Mouse (Mus musculus): ENCODE data around the gene Arl15.

Arl15 gene

GRCm38 (mm10) chr13:113870403-113870802 lies 76.1 kb downstream of the Arl15 start:
- DNase-seq (ENCODE audit: low spot score) = no peak

GRCm38 (mm10) chr13:113871853-113872252 lies 77.5 kb downstream of the Arl15 start:
- no peak for DNase-seq (ENCODE audit: low spot score)

GRCm38 (mm10) chr13:113875724-113876123 lies 81.4 kb downstream of the Arl15 start:
- DNase-seq (ENCODE audit: low spot score) = no peak

- DNase-seq (ENCODE audit: low spot score) = peak; percentile 31
Measured at GRCm38 (mm10) chr13:113877420-113877819, 83.1 kb downstream of the Arl15 start.

GRCm38 (mm10) chr13:113878571-113878970 lies 84.3 kb downstream of the Arl15 start:
- DNase-seq (ENCODE audit: low spot score) = no peak

GRCm38 (mm10) chr13:113879651-113880327 lies 85.5 kb downstream of the Arl15 start:
- DNase-seq (ENCODE audit: low spot score) = no peak

GRCm38 (mm10) chr13:113880564-113881171 lies 86.4 kb downstream of the Arl15 start:
- no peak for DNase-seq (ENCODE audit: low spot score)

GRCm38 (mm10) chr13:113882959-113883358 lies 88.7 kb downstream of the Arl15 start:
- no peak for DNase-seq (ENCODE audit: low spot score)

GRCm38 (mm10) chr13:113887090-113887489 lies 92.8 kb downstream of the Arl15 start:
- DNase-seq (ENCODE audit: low spot score) = no peak

- DNase-seq (ENCODE audit: low spot score) = no peak
Measured at GRCm38 (mm10) chr13:113888126-113888525, 93.8 kb downstream of the Arl15 start.

- DNase-seq (ENCODE audit: low spot score) = no peak
Measured at GRCm38 (mm10) chr13:113888704-113889103, 94.4 kb downstream of the Arl15 start.

- DNase-seq (ENCODE audit: low spot score) = no peak
Measured at GRCm38 (mm10) chr13:113889140-113890055, 95.1 kb downstream of the Arl15 start.

GRCm38 (mm10) chr13:113896684-113897083 lies 102.4 kb downstream of the Arl15 start:
- DNase-seq (ENCODE audit: low spot score) = no peak

- DNase-seq (ENCODE audit: low spot score) = no peak
Measured at GRCm38 (mm10) chr13:113897498-113897897, 103.2 kb downstream of the Arl15 start.

GRCm38 (mm10) chr13:113897951-113898350 lies 103.6 kb downstream of the Arl15 start:
- DNase-seq (ENCODE audit: low spot score) = no peak

GRCm38 (mm10) chr13:113901001-113901545 lies 106.8 kb downstream of the Arl15 start:
- peak; percentile 51 for DNase-seq (ENCODE audit: low spot score)

GRCm38 (mm10) chr13:113903255-113903654 lies 109.0 kb downstream of the Arl15 start:
- DNase-seq (ENCODE audit: low spot score) = no peak

GRCm38 (mm10) chr13:113911986-113912519 lies 117.7 kb downstream of the Arl15 start:
- DNase-seq (ENCODE audit: low spot score) = no peak

- no peak for DNase-seq (ENCODE audit: low spot score)
Measured at GRCm38 (mm10) chr13:113914551-113914971, 120.3 kb downstream of the Arl15 start.

- DNase-seq (ENCODE audit: low spot score) = no peak
Measured at GRCm38 (mm10) chr13:113915700-113916099, 121.4 kb downstream of the Arl15 start.

GRCm38 (mm10) chr13:113916761-113917160 lies 122.5 kb downstream of the Arl15 start:
- no peak for DNase-seq (ENCODE audit: low spot score)

- no peak for DNase-seq (ENCODE audit: low spot score)
Measured at GRCm38 (mm10) chr13:113917376-113917775, 123.1 kb downstream of the Arl15 start.

Data from ovary, adult 18-20 months (tissue).